Mouse (Mus musculus) limb, embryonic 14.5 days (tissue): ENCODE measurements at regions not wholly inside any gene's neighbourhood (a gene's known extent, or its start where the extent isn't known, plus 50 kb on each side); places are given as distances from the start of the nearest gene placed in this dataset.

Source experiments
- ATAC-seq: fragments of 200-750 bp; cut with Nextera tagmentation; 2 replicates; pipeline ENCODE4 v1.8.0; 2017; ENCODE audit warnings: low read depth, moderate number of reproducible peaks, moderate TSS enrichment; ENCODE audit not compliant: low FRiP score
- DNase-seq: peaks from one replicate; pipeline ENCODE4 v3.0.0-alpha.2; 2015; ENCODE audit warnings: low spot score
- H3K27ac ChIP-seq: fragments of 300-500 bp; sonication (generic); replicated peaks from 2 replicates; pipeline ENCODE4 v1.5.1; 2014; ENCODE audit warnings: low read depth, mild to moderate bottlenecking, low read length, moderate library complexity, mixed read lengths
- H3K27me3 ChIP-seq: fragments of 300-500 bp; sonication (generic); 2 replicates; pipeline ENCODE4 v1.6.1; 2014; ENCODE audit warnings: low read length, mixed read lengths; ENCODE audit not compliant: control insufficient read depth, insufficient read depth
- H3K36me3 ChIP-seq: fragments of 300-500 bp; sonication (generic); 2 replicates; pipeline ENCODE4 v1.6.1; 2014; ENCODE audit warnings: mild to moderate bottlenecking, low read length, moderate library complexity, mixed read lengths; ENCODE audit not compliant: control insufficient read depth, insufficient read depth
- H3K4me1 ChIP-seq: fragments of 300-500 bp; sonication (generic); 2 replicates; pipeline ENCODE4 v1.6.1; 2014; ENCODE audit warnings: antibody characterized with exemption, low read length, mixed read lengths; ENCODE audit not compliant: control insufficient read depth, insufficient read depth
- H3K4me2 ChIP-seq: fragments of 300-500 bp; sonication (generic); replicated peaks from 2 replicates; pipeline ENCODE4 v1.6.1; 2014; ENCODE audit warnings: low read depth, mild to moderate bottlenecking, low read length, moderate library complexity; ENCODE audit not compliant: severe bottlenecking
- H3K4me3 ChIP-seq: fragments of 300-500 bp; sonication (generic); replicated peaks from 2 replicates; pipeline ENCODE4 v1.5.1; 2014; ENCODE audit warnings: low read length
- H3K9ac ChIP-seq: fragments of 300-500 bp; sonication (generic); 2 replicates; pipeline ENCODE4 v1.6.1; 2014; ENCODE audit warnings: mild to moderate bottlenecking, low read depth, low read length, moderate library complexity; ENCODE audit not compliant: severe bottlenecking
- H3K9me3 ChIP-seq: fragments of 300-500 bp; sonication (generic); 2 replicates; pipeline ENCODE4 v1.6.1; 2016; ENCODE audit warnings: low read length; ENCODE audit not compliant: control insufficient read depth
- POLR2A ChIP-seq: fragments of 200-500 bp; IDR thresholded peaks from 2 replicates; pipeline ENCODE4 v1.8.0; 2012; ENCODE audit warnings: inconsistent platforms, mild to moderate bottlenecking, moderate library complexity, borderline replicate concordance; ENCODE audit not compliant: insufficient read depth, insufficient read length; ENCODE audit errors: extremely low read depth
- WGBS: fragments of 180-500 bp; shearing (Covaris S2); extraction: QIAGEN DNeasy Blood & Tissue Kit; methylation state at CpG from one replicate; pipeline ENCODE4 v1.1.7; 2014; 5-methylcytosine and 5-hydroxymethylcytosine counted together

DNA sequence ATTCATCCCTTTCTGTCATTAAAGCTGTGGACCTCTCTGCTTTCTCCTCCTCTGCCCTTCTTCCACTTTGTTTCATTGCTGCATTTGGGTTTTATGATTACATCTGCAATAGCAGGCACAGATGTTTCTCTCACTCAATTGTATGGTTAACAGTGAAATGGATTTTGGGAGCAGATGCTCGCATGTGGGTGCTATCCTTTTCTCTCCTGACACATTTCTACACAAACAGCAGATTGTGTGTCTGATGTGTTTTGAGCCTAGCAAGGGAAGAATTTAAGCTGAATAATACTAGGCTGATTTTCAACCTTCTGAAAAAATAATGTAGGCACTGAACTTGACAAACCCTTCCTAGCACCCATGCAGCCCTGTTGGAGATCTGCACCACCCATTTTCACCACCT, 56.9 kb upstream of the Ldoc1 start:
- H3K27ac ChIP-seq = no peak overlapping the region
- no peaks in the 10 kb centered on the region for H3K9me3 ChIP-seq
- ATAC-seq = no peak
- TF ChIP-seq POLR2A = no peak
- H3K27me3 ChIP-seq = no peaks in the 10 kb centered on the region
- WGBS = 73% methylated on average over 1 of the region's 1 CpGs
- no peaks in the 10 kb centered on the region for H3K4me1 ChIP-seq
- H3K4me2 ChIP-seq = no peak overlapping the region
- H3K9ac ChIP-seq = no peak overlapping the region
- no peak overlapping the region for H3K4me3 ChIP-seq
- H3K36me3 ChIP-seq = no peaks in the 10 kb centered on the region
- DNase-seq = no peak

DNA sequence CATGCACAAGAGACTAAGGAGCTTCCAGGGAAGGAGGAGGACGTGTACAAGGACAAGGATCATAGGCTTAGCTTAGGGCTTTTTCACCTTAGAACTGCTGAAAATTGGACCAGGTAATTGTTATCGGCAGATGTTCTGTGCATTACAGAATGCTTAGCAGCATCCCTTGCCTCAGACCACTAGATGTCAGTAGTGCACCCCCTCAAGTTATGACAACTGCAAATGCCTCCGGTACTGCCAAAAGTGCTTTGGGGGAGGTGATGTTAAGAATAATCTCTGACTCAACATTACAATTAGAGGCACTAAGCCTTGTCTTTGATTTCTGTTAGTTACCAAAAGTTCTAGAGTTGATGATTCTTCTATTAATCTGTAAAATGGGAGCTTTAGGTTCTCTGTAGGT, 56.2 kb upstream of the Ldoc1 start:
- Histone ChIP-seq H3K27me3 (no peaks in the 10 kb centered on the region), H3K27ac (no peak overlapping the region), H3K4me1 (no peaks in the 10 kb centered on the region), H3K36me3 (no peaks in the 10 kb centered on the region), H3K9me3 (no peaks in the 10 kb centered on the region), H3K4me3 (no peak overlapping the region), H3K9ac (no peak overlapping the region), H3K4me2 (no peak overlapping the region)
- DNase-seq (peak; percentile 9), ATAC-seq (no peak)
- WGBS = 35% methylated on average over 3 of the region's 3 CpGs
- TF ChIP-seq POLR2A = no peak
